Mouse (Mus musculus) c-Kit-negative CD71-positive TER-119-positive erythroid progenitor cells, embryonic 14.5 days (primary cell): ENCODE measurements around the gene Pdcd6.
A peak's percentile ranks its signal among the peaks of the same experiment; 100 is the strongest.

Source experiments
- DNase-seq: peaks from one replicate; pipeline ENCODE4 v3.0.0-alpha.2; 2013; ENCODE audit warnings: low read depth, low spot score

Pdcd6 gene

DNA sequence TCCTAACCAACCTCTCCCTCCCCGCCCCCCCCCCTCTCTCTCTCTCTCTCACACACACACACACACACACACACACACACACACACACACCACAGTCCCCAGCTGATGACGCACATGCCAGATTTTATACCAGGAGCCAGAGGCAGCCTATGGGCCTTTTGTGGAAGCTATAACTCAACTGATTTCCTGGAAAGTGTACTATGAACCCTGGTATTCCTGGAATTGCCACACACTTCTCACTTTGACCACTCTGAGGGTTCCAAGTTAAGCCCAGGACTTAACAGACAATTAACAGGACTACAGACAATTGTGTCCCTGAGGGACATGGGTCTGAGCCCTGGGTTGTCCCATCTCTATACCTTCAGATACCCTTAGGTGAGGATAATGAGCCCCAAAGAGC lies 35.1 kb downstream of the Pdcd6 start:
- DNase-seq = no peak

GRCm38 (mm10) chr13:74275726-74276125 lies 41.7 kb downstream of the Pdcd6 start:
- peak; percentile 47 for DNase-seq

- no peak for DNase-seq
These were observed 57.0 kb downstream of the Pdcd6 start for GRCm38 (mm10) chr13:74260231-74260992.

- DNase-seq = no peak
These were observed 57.7 kb downstream of the Pdcd6 start for GRCm38 (mm10) chr13:74259460-74260230.
